Mouse (Mus musculus) kidney, adult 2 months (tissue): ENCODE measurements around the gene Arid1b.

Source experiments
- CTCF ChIP-seq: fragments of 200-500 bp; conservative IDR thresholded peaks from 2 replicates; pipeline ENCODE4 v1.5.1; 2011; ENCODE audit warnings: low read depth, mild to moderate bottlenecking, control low read depth, low read length, moderate library complexity, mixed read lengths; ENCODE audit not compliant: insufficient read depth, insufficient read length
- POLR2A ChIP-seq: fragments of 200-500 bp; IDR thresholded peaks from one replicate; pipeline ENCODE4 v1.6.1; 2011; ENCODE audit warnings: low read depth, low read length, control low read depth

DNA sequence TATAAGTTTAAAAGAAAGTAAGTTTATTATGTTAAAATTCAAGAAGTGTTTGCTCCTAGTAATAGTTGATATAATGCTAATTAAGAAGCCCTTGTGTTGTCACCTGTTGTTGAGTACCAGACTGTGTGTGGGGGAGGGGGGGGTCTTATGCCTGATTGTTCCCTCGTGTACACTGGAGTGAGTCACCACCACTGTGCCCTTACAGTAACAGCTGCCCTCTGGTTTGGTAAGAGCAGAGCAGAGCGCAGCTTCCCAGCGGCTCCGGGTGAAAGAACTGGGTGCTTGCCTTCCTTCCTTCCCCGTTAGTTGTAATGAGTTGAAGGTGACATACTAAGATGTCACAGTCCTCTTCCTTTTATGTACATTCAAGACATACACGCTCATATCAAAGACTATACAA lies 271.5 kb downstream of the Arid1b start:
- no peak for TF ChIP-seq CTCF
- TF ChIP-seq POLR2A: no peak
